Mouse (Mus musculus) cerebellum, postnatal 36 days (tissue): Measurements from ENCODE around the gene Lrmda.

ENCODE experiments used
- DNase-seq, 2 experiments: peaks; one replicate each; pipeline ENCODE4 v3.0.0; 2021 to 2022; ENCODE audit warnings: mixed read lengths in 2 of 2

The Lrmda gene

GRCm38 (mm10) chr14:22425018-22425534, 405.6 kb downstream of the Lrmda start:
- no peak for DNase-seq

- DNase-seq: no peak
These were observed 415.9 kb downstream of the Lrmda start for GRCm38 (mm10) chr14:22435441-22435840.

GRCm38 (mm10) chr14:22435860-22436377, 416.4 kb downstream of the Lrmda start:
- no peak for DNase-seq

- DNase-seq: no peak
These were observed 421.0 kb downstream of the Lrmda start for GRCm38 (mm10) chr14:22440341-22440999.

GRCm38 (mm10) chr14:22441859-22442447, 422.4 kb downstream of the Lrmda start:
- DNase-seq: no peak

GRCm38 (mm10) chr14:22442719-22443118, 423.2 kb downstream of the Lrmda start:
- no peak for DNase-seq

- no peak for DNase-seq
These were observed 425.0 kb downstream of the Lrmda start for GRCm38 (mm10) chr14:22444541-22444940.

GRCm38 (mm10) chr14:22445161-22445821, 425.8 kb downstream of the Lrmda start:
- DNase-seq: no peak

GRCm38 (mm10) chr14:22445841-22446570, 426.5 kb downstream of the Lrmda start:
- DNase-seq: no peak

GRCm38 (mm10) chr14:22451603-22452002, 432.1 kb downstream of the Lrmda start:
- DNase-seq: no peak

- no peak for DNase-seq
These were observed 444.8 kb downstream of the Lrmda start for GRCm38 (mm10) chr14:22464314-22464713.

GRCm38 (mm10) chr14:22471041-22471440, 451.5 kb downstream of the Lrmda start:
- no peak for DNase-seq

- DNase-seq: no peak
These were observed 453.9 kb downstream of the Lrmda start for GRCm38 (mm10) chr14:22473451-22473850.

- no peak for DNase-seq
These were observed 454.5 kb downstream of the Lrmda start for GRCm38 (mm10) chr14:22473991-22474390.

GRCm38 (mm10) chr14:22493326-22493725, 473.8 kb downstream of the Lrmda start:
- DNase-seq: no peak

- DNase-seq: no peak
These were observed 474.8 kb downstream of the Lrmda start for GRCm38 (mm10) chr14:22494290-22494689.

GRCm38 (mm10) chr14:22494866-22495265, 475.4 kb downstream of the Lrmda start:
- no peak for DNase-seq

GRCm38 (mm10) chr14:22495286-22495685, 475.8 kb downstream of the Lrmda start:
- no peak for DNase-seq

- no peak for DNase-seq
These were observed 478.2 kb downstream of the Lrmda start for GRCm38 (mm10) chr14:22497636-22498131.

- no peak for DNase-seq
These were observed 490.4 kb downstream of the Lrmda start for GRCm38 (mm10) chr14:22509747-22510530.

- DNase-seq: no peak
These were observed 490.9 kb downstream of the Lrmda start for GRCm38 (mm10) chr14:22510531-22510785.
